Mouse (Mus musculus): ENCODE measurements around the gene Zp3r.
A peak's percentile ranks its signal among the peaks of the same experiment; 100 is the strongest.
"Not testable (repeated sequence)": the region's sequence is repeated elsewhere in the genome, so short reads cannot be mapped to it uniquely, and the experiment has no call there.

Zp3r gene

DNA sequence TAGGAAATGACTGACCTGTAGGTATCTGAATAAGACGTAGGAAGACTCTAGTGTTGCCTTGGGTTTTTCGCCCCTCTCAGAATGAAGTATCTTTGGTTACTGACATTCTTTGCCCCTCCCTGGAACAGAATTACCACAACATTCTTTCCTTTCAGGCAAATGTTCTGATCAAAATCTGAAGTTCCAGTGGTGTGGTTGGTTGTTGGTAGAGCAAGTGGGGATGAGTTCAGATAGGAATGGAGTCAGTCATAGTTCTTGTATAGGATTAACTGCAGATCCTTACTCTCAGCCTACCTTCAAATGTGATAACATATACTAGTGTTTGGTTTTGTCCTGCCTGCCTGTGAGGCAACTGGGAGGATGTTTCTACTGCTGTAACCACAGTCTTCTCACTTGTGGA is at the start of gene Zp3r:
Gene Zp3r, minus strand, starts transcription at position 101 of the 400 bp plus-strand sequence.
- no peak for DNase-seq

DNA sequence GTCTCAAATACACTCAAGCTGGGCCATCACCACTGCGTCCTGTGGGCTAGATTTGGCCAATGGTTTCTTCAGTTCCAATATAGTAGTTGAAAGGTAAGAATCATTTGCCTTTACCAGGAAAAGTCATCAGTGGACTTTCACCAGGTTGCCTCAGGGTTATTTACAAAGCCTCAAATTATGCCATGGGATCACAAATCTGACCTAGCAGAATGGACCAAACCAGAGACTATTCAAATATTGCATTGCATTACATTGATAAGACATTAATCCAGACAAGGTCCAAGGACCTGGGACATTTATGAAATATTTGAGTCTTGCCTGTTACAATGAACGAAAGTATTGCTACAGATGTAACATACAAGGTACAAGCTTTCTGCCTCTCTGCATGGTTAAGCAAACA is 49.1 kb upstream of the Zp3r start:
- no peak for DNase-seq

DNA sequence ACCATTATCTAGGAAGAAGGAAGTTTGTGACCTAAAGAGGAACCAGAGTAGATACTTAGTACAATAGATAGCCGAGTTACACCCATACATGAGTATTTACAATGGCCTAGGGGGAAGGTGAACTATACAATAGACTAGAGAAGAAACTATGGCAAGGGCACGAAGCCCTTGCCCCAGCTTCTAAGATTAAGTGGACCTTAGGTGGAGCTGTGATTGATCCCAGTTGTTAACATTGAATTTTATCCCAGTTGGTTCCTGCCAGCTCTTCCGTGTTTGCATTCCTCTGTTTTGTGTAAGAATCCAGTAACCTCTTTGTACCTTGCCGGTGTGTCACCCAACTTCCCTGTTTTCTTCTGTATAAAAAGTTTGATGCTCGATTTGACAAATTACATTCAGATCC is 34.2 kb upstream of the Zp3r start:
- not testable (repeated sequence) for DNase-seq

DNA sequence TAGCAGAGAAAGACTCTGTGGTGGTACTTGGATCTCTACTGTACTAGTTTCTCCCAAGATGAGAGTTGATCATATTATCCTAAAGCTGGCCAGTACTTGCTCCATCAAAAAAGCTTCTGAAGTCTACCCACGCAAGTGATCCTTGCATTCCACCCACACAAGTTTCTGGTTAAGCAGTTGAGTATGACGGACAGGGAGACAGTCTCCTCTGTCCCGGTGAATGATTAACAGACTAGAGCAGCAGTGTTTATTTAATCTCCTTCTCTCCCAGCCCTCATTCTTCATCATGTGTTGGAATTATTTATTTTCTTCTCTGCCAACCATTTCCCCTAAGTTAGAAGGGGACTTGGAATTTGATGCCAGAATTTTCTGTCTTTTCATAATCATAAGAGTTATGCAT is 32.0 kb upstream of the Zp3r start, which contains the start of gene C4bp:
Gene C4bp, minus strand, starts transcription at position 179 of the 400 bp plus-strand sequence.
- no peak for DNase-seq

DNA sequence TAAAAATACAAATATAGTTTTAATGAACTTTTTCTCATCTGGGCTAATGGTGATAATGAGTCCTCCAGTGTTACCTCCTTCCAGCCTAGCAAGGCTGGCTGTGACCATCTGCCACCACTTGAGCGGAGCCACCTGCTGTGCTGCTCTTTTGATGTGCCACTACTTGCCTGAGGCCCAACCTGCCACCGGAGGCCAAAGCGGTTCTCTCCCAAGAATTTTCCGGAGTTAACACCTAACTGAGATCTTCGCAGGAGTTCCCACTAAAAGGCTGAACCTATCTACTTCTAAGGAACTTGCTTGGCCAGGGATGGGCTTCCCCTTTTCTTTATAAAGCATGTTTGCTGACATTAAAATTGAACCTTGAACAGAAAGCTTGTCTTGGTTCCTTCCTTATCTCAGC is 30.2 kb upstream of the Zp3r start:
- DNase-seq: not testable (repeated sequence)

DNA sequence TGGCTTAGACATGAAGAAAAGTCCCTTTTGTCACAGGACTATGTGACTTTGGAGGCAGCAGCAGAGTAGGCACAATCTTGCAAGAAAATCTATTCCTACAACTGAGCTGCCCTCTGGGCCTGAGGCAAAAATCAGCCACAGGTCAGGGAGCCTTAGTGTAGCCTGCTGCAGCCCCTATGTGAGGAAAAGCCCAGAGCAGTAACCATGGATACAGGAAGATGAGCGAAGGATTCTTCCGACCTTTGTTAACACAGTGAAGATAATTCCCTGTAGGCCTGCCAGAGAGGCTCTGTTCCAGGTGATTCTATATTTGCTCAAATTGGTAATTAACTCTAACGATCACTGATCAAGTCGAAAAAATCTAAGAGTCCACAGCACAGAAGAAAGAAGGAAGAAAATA is 14.7 kb upstream of the Zp3r start:
- peak; percentile 11 for DNase-seq

DNA sequence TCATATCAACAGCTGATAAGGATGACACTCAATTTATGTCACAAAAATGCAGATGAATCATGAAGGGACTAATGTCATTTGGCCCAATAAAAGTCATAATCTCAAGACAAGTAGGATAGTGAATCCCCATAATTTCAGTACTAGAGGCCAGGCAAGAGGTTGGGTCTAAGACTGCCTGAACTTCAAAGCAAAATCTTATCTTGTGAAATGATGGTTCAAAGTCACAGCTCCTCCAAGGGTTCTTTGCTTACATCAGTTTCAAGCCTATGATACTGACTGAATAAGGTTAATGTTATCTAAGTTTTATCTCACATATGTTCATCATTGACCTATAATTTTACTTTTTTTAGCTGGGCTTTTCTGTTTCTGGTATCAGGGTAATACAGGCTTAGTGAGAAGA is 11.5 kb upstream of the Zp3r start:
- DNase-seq: no peak

DNA sequence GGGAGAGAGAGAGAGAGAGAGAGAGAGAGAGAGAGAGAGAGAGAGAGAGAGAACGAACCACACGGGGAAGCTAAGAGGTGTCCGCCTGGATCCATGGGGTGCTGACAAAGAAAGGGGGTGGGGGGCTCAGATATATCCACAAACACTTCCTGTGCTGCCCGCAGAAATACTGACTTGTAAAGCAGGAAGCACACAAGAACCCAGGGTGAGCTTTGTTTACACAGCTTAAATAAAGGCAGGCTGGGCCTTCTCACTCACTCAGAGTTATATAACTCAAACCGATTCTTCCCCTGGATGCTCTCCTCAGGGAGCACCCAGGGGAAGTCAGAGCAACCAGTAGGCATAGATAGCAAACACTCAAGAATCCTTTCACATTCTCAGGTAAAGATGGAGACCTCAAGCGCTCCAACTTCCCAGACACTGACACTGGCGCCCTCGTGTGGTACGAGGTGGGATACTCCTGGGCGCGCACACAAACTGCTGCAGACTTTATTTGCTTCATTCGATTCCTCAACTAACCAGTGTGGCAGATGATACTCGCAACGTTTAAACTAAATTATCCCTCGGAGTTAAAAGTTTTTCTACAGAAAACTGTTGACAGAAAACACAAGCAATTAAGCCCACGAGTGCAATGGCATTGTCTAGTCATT is 4.5 kb upstream of the Zp3r start:
- peak; percentile 60 for DNase-seq

DNA sequence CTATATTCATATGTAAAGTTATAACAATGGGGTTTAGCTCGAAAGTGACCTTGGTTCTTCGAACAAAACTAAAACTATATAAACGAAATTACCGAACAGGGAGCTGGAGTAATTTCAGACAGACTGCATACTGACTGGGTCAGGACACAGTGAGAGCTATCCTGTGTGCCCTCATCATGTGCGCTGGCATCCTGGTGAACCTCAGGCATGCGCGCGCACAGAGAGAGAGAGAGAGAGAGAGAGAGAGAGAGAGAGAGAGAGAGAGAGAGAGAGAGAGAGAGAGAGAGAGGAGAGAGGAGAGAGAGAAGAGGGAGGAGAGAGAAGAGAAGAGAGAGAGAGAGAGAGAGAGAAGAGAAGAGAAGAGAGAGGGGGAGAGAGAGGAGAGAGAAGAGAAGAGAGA is 3.9 kb upstream of the Zp3r start:
- DNase-seq: no peak

DNA sequence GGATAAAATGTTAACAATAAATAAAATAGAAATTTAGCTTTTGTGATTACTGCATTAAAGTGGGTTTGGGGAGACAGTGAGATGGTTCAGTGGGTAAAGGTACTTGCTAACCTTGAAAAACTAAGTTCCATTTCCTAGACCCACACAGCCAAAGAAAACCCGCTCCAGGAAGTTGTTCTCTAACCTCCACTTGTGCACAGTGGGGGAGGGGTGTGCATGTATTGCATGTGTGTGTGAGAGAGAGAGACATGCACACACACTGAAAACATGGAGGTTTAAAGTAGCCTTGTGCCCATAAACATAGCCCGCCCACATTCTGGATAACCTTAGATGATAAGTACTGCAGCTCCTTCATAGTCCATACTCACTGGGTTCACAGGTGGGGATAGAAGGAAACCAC is 33.1 kb downstream of the Zp3r start:
- no peak for DNase-seq

DNA sequence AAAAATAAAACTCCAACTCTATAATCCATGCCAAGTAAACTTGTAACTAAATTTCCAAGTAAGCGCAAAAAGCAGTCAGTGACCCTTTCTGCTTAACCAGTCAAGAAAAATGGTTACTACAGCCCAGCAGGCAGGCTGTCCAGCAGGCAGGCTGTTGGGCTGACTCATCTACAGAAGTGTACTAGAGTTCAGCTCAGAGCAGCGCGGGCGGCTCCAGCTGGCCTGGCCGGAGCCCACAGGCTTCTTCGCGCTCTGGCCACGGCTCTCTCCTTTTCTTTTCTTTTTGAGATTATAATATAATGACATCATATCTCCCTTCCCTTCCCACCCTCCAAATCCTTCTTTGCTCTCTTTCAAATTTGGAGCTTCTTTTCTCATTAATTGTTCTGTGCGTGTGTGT is 40.8 kb downstream of the Zp3r start:
- DNase-seq: peak; percentile 8

DNA sequence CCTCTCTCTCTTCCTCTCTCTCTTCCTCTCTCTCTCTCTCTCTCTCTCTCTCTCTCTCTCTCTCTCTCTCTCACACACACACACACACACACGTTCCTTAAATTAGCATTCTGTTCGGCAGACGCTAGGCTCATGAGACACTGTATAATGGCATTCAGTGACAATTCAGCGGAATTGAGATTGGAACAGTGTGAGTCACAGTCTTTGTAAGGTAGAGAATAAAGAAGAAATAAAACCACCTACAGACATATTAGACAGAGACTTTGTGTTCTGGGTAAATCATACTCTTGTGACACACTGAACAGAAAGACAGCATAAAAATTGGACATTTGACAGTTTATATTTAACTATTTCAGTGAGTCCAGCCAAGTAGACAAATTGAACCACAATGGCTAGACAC is 53.0 kb downstream of the Zp3r start:
- DNase-seq: no peak

DNA sequence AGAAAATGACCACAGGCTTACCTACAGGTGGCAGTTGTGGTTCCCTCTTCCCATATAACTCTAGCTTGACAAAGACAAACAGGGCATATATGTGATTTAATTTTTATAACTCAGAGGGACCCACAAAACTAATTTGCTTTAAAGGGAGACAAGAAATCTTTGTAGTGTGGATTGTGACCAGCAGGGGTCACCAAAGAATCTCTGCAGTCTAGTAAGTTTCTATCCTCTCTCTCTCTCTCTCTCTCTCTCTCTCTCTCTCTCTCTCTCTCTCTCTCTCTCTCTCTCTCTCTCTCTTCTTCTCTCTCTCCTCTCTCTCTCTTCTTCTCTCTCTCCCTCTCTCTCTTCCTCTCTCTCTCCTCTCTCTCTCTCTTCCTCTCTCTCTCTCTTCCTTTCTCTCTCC is 53.5 kb downstream of the Zp3r start:
- DNase-seq: peak; percentile 53

DNA sequence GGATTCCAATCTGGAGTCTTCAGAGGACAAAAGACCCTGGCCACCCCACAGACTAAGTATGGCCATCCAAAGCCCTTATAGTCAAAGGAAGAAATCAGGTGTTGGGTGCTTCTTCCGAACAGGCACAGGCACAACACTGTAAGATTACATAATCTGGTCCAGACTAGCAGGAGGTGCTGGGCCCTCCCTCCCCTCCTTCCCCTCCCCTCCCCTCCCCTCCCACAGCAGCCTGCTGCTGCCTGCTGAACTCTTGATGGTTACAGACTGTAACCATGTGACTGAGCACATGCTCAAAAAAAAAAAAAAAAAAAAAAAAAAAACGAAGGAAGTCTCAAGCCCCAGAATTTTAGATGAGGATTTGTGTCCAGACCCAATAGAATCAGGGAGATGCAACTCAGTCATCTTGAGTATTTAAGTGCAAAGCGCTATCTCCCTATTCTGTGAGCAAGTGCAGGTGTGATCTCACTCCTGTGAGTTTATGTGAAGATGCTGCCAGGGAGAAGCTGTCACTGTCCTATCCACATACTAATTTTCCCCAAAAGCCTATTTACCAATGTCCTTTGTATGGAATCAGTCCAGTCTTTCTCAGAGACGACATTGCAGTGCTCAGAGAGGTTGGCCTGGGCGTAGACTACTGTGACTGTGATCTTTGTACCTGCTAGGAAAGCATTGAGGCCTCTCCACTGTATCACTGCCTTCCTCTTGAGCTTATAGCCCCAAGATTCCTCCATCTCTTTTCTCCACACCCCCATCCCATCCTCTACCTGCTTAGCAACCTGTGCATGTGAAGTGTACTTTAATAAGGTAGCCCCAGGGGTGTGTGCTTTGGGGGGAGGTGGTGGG is 77.8 kb downstream of the Zp3r start:
- DNase-seq: no peak

DNA sequence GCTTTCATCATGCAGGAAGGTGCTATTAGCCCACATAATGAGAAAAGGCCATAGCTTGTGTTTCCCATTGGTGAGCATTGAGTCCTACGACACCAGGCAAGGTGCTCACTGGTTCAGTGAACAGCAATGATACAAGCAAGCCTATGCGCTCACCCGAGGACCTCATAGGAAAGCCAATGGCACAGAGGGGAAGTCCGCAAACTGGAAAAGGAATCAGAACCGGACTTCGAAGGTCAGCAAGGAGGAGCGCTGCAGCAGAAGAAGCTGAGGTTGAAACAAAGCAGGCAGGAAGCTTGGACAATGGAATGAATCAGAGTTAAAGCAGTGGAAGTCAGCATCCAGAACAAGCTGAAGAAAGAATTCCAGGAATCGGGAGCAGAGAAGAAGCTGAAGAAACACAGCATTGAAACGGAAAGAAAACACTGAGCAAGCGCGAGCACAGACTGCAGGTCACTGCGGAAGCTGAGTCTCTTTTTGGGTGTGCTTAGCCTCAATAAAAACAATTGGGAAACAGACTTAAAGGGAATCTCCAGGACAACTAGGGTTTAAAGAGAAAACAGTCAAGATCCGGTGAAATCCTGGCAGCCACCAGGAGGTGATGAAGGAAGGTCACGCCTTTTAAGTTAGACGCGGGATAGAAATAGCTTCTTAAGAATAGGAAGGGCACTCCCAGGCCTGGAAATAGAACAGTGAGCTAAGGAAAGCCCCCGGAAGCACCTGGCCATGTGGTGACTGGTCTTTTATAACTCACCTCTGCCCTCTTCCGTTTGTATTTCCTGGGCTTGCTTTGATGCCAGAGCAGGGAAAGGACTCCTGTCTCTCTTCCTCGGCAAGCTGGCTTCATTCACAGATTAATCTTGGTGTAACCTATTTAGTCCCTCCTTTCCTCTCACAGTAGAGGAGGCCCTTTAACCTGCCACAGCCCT is 78.9 kb downstream of the Zp3r start:
- no peak for DNase-seq

DNA sequence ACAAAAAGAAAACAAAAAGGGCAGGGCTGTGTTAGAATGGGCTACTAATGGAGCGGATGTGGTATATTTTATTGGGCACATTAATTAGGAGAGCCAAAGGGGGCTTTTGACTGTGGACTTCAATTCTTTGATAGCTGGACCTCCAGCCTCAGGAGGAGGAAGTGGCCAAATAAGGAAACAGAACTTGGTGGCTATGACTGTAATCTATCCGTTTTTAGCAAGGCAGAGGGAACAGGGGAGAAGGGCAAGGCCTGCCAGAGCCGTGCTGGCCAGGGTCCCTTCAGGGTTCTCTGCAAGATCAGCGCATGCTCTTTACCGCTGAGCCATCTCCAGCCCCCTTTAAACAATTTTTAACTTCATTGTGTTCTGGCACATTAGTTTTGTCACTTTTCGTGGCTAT is 79.7 kb downstream of the Zp3r start:
- DNase-seq: no peak

DNA sequence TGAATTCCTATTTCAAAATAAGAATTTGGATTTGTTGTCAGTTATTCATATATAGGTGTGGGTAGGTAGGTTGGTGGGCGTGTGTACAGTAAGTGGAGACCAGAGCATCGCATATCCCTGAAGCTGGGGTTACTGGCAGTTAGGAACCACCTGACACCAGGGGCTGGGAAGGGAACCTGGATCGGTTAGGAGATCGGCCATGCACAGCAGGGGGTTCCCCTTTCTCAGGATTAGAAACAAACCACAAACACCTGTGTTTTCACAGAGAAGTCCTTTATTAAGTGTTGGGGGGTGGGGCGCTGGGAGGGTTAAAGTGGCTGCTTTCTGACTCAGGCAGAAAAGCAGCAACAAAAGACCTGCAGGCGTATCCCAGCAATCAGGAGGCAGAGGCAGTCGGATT is 80.3 kb downstream of the Zp3r start:
- no peak for DNase-seq

DNA sequence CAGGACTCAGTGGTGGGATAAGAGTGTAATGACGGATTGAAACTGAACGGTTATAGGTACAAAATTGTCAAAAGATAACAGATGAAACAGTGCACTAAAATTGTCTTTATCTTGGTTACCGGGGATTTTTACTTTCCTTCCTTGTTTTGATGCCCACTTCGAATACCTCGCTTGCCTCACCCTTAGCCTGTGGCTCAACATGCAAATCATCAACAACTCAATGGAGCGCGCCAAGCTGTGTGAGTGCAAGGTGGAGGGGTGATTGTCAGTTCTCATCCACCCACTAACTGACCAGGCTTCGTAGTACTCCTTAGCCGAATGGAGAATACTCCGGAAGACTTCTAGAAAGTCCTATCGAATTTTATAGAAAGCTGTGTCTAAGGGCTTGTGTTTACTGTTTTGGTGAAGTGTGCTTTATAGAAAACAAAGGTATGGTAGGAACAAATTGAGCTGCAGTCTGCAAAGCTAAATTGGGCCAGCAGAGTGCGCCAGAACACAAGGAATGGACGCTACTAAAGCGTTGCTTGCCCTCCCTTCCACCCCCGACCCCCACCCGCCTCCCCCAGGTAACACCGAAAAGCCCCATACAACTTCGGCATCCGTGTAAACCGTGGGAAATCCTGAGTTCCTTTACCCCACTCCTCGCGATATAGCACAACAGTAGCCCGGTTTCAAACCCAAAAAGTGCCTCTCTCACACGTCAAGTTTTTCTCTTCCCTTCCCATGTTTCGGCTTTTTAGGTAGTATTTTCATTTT is 81.6 kb downstream of the Zp3r start:
- DNase-seq: peak; percentile 55
